Mouse (Mus musculus) forebrain, embryonic 12.5 days (tissue): ENCODE results near the gene Kcne4. TPM values are rescaled to one million over a fixed set of nuclear protein-coding genes. Genes with fewer than 3 reads are reported as not detected.

Experiments
- ATAC-seq: fragments of 200-750 bp; cut with Nextera tagmentation; 2 replicates; pipeline ENCODE4 v1.8.0; 2017; ENCODE audit warnings: moderate TSS enrichment; ENCODE audit not compliant: low FRiP score
- H3K27ac ChIP-seq: fragments of 300-500 bp; sonication (generic); 2 replicates; pipeline ENCODE4 v1.5.1; 2016; ENCODE audit warnings: mild to moderate bottlenecking
- H3K27me3 ChIP-seq: fragments of 300-500 bp; sonication (generic); 2 replicates; pipeline ENCODE4 v1.6.1; 2016; ENCODE audit warnings: mild to moderate bottlenecking
- H3K36me3 ChIP-seq: fragments of 300-500 bp; sonication (generic); replicated peaks from 2 replicates; pipeline ENCODE4 v1.6.1; 2016; ENCODE audit warnings: mild to moderate bottlenecking
- H3K4me1 ChIP-seq: fragments of 300-500 bp; sonication (generic); 2 replicates; pipeline ENCODE4 v1.6.1; 2016
- H3K4me2 ChIP-seq: fragments of 300-500 bp; sonication (generic); 2 replicates; pipeline ENCODE4 v1.6.1; 2016; ENCODE audit warnings: mild to moderate bottlenecking, moderate library complexity
- H3K4me3 ChIP-seq: fragments of 300-500 bp; sonication (generic); replicated peaks from 2 replicates; pipeline ENCODE4 v1.5.1; 2016; ENCODE audit warnings: mild to moderate bottlenecking
- H3K9ac ChIP-seq: fragments of 300-500 bp; sonication (generic); 2 replicates; pipeline ENCODE4 v1.6.1; 2016; ENCODE audit warnings: mild to moderate bottlenecking
- H3K9me3 ChIP-seq: fragments of 300-500 bp; sonication (generic); 2 replicates; pipeline ENCODE4 v1.6.1; 2016
- WGBS: fragments of 180-500 bp; shearing (Covaris S2); methylation state at CpG from one replicate; pipeline ENCODE4 v1.1.7; 2016; 5-methylcytosine and 5-hydroxymethylcytosine counted together
- polyA plus RNA-seq: library from polyadenylated mRNA; unstranded; fragments of >200 nt; fragmentation: Nextera tagmentation; extraction: Ambion mirVana; gene quantifications from 2 replicates; pipeline ENCODE4 v1.2.1, GENCODE M21; 2016

The Kcne4 gene
- polyA plus RNA-seq, 1 experiment from 2014 or later, result 1.2 TPM

DNA sequence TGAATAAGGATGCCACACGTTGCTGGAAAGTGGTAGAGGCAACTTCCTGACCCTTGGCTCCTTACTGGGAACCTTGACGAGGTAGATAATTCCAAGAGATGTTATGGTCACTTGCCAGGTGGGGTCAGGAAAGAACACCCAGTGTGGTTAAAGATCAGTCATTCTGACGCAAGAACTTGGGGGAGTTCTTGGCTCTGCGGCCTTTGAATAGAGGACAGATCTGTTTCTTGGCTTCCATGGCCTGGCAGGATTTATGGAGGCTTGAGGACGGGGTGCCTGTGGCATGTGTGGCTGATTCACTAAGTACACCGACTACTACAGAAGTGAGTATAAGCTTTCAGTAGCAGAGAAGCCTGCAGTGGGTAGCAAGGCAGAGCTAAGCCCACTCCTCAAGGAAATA, 47.8 kb downstream of the Kcne4 start:
- Histone ChIP-seq H3K27me3 (no peaks in the 10 kb centered on the region), H3K27ac (no peak overlapping the region), H3K9ac (no peak overlapping the region), H3K4me2 (no peak overlapping the region), H3K4me1 (no peaks in the 10 kb centered on the region), H3K36me3 (no peaks in the 10 kb centered on the region), H3K4me3 (no peak overlapping the region), H3K9me3 (no peaks in the 10 kb centered on the region)
- WGBS, result 83% methylated on average over 6 of the region's 6 CpGs
- no peak for ATAC-seq

DNA sequence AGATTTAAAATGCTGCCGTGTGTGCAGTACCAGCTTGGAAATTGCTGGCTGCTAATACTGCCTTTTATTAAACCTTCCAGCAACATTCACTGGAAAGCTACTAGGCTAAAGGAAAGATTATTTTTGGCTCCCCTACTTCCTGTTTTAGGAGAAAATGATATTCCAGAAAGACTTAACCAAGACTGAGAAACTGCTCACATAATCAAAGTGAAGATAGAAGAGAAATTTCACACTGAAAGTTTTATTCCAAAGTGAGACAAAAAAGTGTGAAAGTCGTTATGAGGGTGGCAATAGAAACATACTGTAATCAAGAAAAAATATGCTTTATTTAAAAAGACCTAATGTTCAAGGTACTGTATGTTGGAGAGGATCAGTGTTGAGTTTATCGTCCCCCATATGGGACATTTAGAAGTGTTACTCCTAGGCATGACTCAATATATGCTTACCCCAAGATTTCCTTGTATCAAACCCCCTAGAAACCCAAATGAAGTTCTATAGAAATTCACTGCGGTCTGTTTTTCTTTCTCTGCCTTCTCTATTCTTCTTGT, 48.3 kb downstream of the Kcne4 start:
- Histone ChIP-seq H3K27me3 (no peaks in the 10 kb centered on the region), H3K4me2 (no peak overlapping the region), H3K36me3 (no peaks in the 10 kb centered on the region), H3K4me3 (no peak overlapping the region), H3K4me1 (no peaks in the 10 kb centered on the region), H3K9ac (no peak overlapping the region), H3K27ac (no peak overlapping the region), H3K9me3 (no peaks in the 10 kb centered on the region)
- ATAC-seq, result no peak
- WGBS, result 86% methylated on average over 4 of the region's 4 CpGs

DNA sequence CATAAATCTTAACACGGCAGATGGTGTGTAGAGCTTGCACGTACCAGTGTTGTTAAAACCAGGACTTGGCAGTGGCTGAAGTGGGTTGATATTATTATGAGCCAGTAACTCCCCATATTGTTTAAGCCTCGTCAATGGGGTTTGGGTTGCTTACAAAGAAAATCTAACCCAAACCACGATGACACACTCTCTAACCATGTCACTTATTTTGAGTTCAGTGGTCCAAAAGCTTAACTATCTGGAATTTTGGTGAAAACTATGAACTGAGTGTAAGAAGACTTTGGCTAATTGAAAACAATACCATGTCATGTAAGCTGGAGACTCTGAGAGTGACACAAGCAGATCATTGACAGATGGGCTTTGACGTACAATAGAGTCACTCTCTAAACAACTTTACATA, 49.4 kb downstream of the Kcne4 start:
- no peak overlapping the region for H3K4me2 ChIP-seq
- no peaks in the 10 kb centered on the region for H3K36me3 ChIP-seq
- no peaks in the 10 kb centered on the region for H3K9me3 ChIP-seq
- WGBS, result 89% methylated on average over 5 of the region's 5 CpGs
- no peak overlapping the region for H3K4me3 ChIP-seq
- no peaks in the 10 kb centered on the region for H3K4me1 ChIP-seq
- no peak for ATAC-seq
- no peak overlapping the region for H3K9ac ChIP-seq
- no peak overlapping the region for H3K27ac ChIP-seq
- H3K27me3 ChIP-seq, result no peaks in the 10 kb centered on the region

DNA sequence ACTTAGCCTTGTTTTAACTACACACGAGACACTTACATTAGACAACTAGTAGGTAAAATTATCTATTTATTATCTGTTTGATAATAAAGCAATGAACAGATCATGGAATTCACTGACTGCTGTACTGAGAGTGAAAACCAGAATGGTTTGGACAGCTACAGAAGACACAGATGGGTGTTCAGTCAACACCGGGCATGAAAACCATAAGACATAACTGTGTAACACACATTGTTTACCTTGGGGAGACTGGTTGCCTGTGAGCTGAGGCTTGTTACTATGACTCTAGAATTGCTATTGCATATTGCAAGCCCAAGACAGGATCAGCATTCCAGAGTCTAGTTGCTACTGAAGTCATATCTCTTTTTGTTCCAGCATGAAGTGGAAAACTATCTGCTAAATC, 49.9 kb downstream of the Kcne4 start:
- no peaks in the 10 kb centered on the region for H3K36me3 ChIP-seq
- H3K4me1 ChIP-seq, result no peaks in the 10 kb centered on the region
- H3K9me3 ChIP-seq, result no peaks in the 10 kb centered on the region
- no peak for ATAC-seq
- no peak overlapping the region for H3K9ac ChIP-seq
- H3K4me2 ChIP-seq, result no peak overlapping the region
- no peaks in the 10 kb centered on the region for H3K27me3 ChIP-seq
- WGBS, result 93% methylated on average over 2 of the region's 2 CpGs
- H3K4me3 ChIP-seq, result no peak overlapping the region
- no peak overlapping the region for H3K27ac ChIP-seq

Other genes with a start within 250 kb of the Kcne4 start
- 91.8 and 92.5 TPM in 2 replicates for gene Acsl3, start 158.9 kb upstream of the Kcne4 start, polyA plus RNA-seq
- 3.5 and 4.2 TPM in 2 replicates for gene Utp14b, start 158.7 kb upstream of the Kcne4 start, polyA plus RNA-seq